Mouse (Mus musculus): ENCODE results near the gene Ttc25. TPM values are rescaled to one million over a fixed set of nuclear protein-coding genes. Genes with fewer than 3 reads are reported as not detected.

Gene Ttc25
- polyA plus RNA-seq, 1 experiment from 2014 or later = 0.18 TPM

GRCm38 (mm10) chr11:100588462-100588861 lies 43.1 kb downstream of the Ttc25 start:
- 84% methylated on average over 2 of the region's 2 CpGs for WGBS
- Histone ChIP-seq H3K4me1 (replicated peaks; ENCODE audit: control insufficient read depth, insufficient read depth, low read length) (no peaks in the 10 kb centered on the region), H3K4me3 (ENCODE audit: low read depth, low read length) (no peak overlapping the region), H3K36me3 (ENCODE audit: control insufficient read depth, insufficient read depth) (peaks cover 90% of the 10 kb centered on the region), H3K27ac (ENCODE audit: low read depth, low read length) (peak overlapping the region; percentile 15; the same call in 1 of the 2 replicates), H3K9me3 (ENCODE audit: control insufficient read depth) (no peaks in the 10 kb centered on the region), H3K27me3 (replicated peaks; ENCODE audit: control insufficient read depth, insufficient read depth, low read length) (no peaks in the 10 kb centered on the region), H3K4me2 (replicated peaks; ENCODE audit: low read depth) (no peak overlapping the region), H3K9ac (ENCODE audit: low read depth, low read length) (no peak overlapping the region)
- TF ChIP-seq CTCF (IDR thresholded peaks at IDR 0.05; ENCODE audit: low read depth) = no peak
- no peak for ATAC-seq

GRCm38 (mm10) chr11:100592346-100593046 lies 47.1 kb downstream of the Ttc25 start:
- no peak for TF ChIP-seq CTCF (IDR thresholded peaks at IDR 0.05; ENCODE audit: low read depth)
- Histone ChIP-seq H3K27ac (ENCODE audit: low read depth, low read length) (no peak overlapping the region; the same call in 1 of the 2 replicates), H3K36me3 (ENCODE audit: control insufficient read depth, insufficient read depth) (peaks cover 92% of the 10 kb centered on the region), H3K27me3 (replicated peaks; ENCODE audit: control insufficient read depth, insufficient read depth, low read length) (no peaks in the 10 kb centered on the region), H3K4me2 (replicated peaks; ENCODE audit: low read depth) (no peak overlapping the region), H3K9ac (ENCODE audit: low read depth, low read length) (no peak overlapping the region), H3K4me1 (replicated peaks; ENCODE audit: control insufficient read depth, insufficient read depth, low read length) (no peaks in the 10 kb centered on the region), H3K4me3 (ENCODE audit: low read depth, low read length) (no peak overlapping the region), H3K9me3 (ENCODE audit: control insufficient read depth) (no peaks in the 10 kb centered on the region)
- WGBS = 92% methylated on average over 11 of the region's 11 CpGs
- no peak for ATAC-seq

- Histone ChIP-seq H3K36me3 (ENCODE audit: control insufficient read depth, insufficient read depth) (peaks cover 92% of the 10 kb centered on the region), H3K4me1 (replicated peaks; ENCODE audit: control insufficient read depth, insufficient read depth, low read length) (no peaks in the 10 kb centered on the region), H3K4me3 (ENCODE audit: low read depth, low read length) (no peak overlapping the region), H3K4me2 (replicated peaks; ENCODE audit: low read depth) (no peak overlapping the region), H3K27me3 (replicated peaks; ENCODE audit: control insufficient read depth, insufficient read depth, low read length) (no peaks in the 10 kb centered on the region), H3K9ac (ENCODE audit: low read depth, low read length) (no peak overlapping the region), H3K9me3 (ENCODE audit: control insufficient read depth) (no peaks in the 10 kb centered on the region), H3K27ac (ENCODE audit: low read depth, low read length) (no peak overlapping the region)
- WGBS = 63% methylated on average over 7 of the region's 7 CpGs
- TF ChIP-seq CTCF (IDR thresholded peaks at IDR 0.05; ENCODE audit: low read depth) = no peak
- ATAC-seq = no peak
Observed at GRCm38 (mm10) chr11:100594608-100595007, 49.2 kb downstream of the Ttc25 start.

GRCm38 (mm10) chr11:100595533-100595932 lies 50.1 kb downstream of the Ttc25 start:
- no peak overlapping the region for H3K4me3 ChIP-seq (ENCODE audit: low read depth, low read length)
- no peaks in the 10 kb centered on the region for H3K9me3 ChIP-seq (ENCODE audit: control insufficient read depth)
- ATAC-seq = no peak
- no peaks in the 10 kb centered on the region for H3K27me3 ChIP-seq (replicated peaks; ENCODE audit: control insufficient read depth, insufficient read depth, low read length)
- no peak overlapping the region for H3K27ac ChIP-seq (ENCODE audit: low read depth, low read length)
- peaks cover 94% of the 10 kb centered on the region for H3K36me3 ChIP-seq (ENCODE audit: control insufficient read depth, insufficient read depth)
- no peak for TF ChIP-seq CTCF (IDR thresholded peaks at IDR 0.05; ENCODE audit: low read depth)
- H3K4me2 ChIP-seq (replicated peaks; ENCODE audit: low read depth) = no peak overlapping the region
- H3K9ac ChIP-seq (ENCODE audit: low read depth, low read length) = no peak overlapping the region
- no peaks in the 10 kb centered on the region for H3K4me1 ChIP-seq (replicated peaks; ENCODE audit: control insufficient read depth, insufficient read depth, low read length)
- 84% methylated on average over 4 of the region's 4 CpGs for WGBS

GRCm38 (mm10) chr11:100598074-100598473 lies 52.7 kb downstream of the Ttc25 start:
- 75% methylated on average over 4 of the region's 4 CpGs for WGBS
- Histone ChIP-seq H3K4me2 (replicated peaks; ENCODE audit: low read depth) (no peak overlapping the region), H3K27ac (ENCODE audit: low read depth, low read length) (no peak overlapping the region), H3K9ac (ENCODE audit: low read depth, low read length) (no peak overlapping the region), H3K4me1 (replicated peaks; ENCODE audit: control insufficient read depth, insufficient read depth, low read length) (no peaks in the 10 kb centered on the region), H3K4me3 (ENCODE audit: low read depth, low read length) (no peak overlapping the region), H3K36me3 (ENCODE audit: control insufficient read depth, insufficient read depth) (peaks cover 72% of the 10 kb centered on the region), H3K27me3 (replicated peaks; ENCODE audit: control insufficient read depth, insufficient read depth, low read length) (no peaks in the 10 kb centered on the region), H3K9me3 (ENCODE audit: control insufficient read depth) (no peaks in the 10 kb centered on the region)
- no peak for TF ChIP-seq CTCF (IDR thresholded peaks at IDR 0.05; ENCODE audit: low read depth)
- ATAC-seq = no peak

GRCm38 (mm10) chr11:100601372-100601771 lies 56.0 kb downstream of the Ttc25 start:
- H3K4me1 ChIP-seq (replicated peaks; ENCODE audit: control insufficient read depth, insufficient read depth, low read length) = no peaks in the 10 kb centered on the region
- 94% methylated on average over 3 of the region's 3 CpGs for WGBS

More at GRCm38 (mm10) chr11:100601372-100601771, 56.0 kb downstream of the Ttc25 start:
- no peak for ATAC-seq
- Histone ChIP-seq H3K36me3 (ENCODE audit: control insufficient read depth, insufficient read depth) (peaks cover 50% of the 10 kb centered on the region), H3K4me3 (ENCODE audit: low read depth, low read length) (no peak overlapping the region), H3K27me3 (replicated peaks; ENCODE audit: control insufficient read depth, insufficient read depth, low read length) (no peaks in the 10 kb centered on the region), H3K27ac (ENCODE audit: low read depth, low read length) (no peak overlapping the region), H3K9me3 (ENCODE audit: control insufficient read depth) (no peaks in the 10 kb centered on the region), H3K4me2 (replicated peaks; ENCODE audit: low read depth) (no peak overlapping the region), H3K9ac (ENCODE audit: low read depth, low read length) (no peak overlapping the region)
- TF ChIP-seq CTCF (IDR thresholded peaks at IDR 0.05; ENCODE audit: low read depth) = no peak
